Mouse (Mus musculus) heart, postnatal 14 days (tissue): Measurements from ENCODE around the gene Gipc2. TPM values are rescaled to one million over a fixed set of nuclear protein-coding genes. Genes with fewer than 3 reads are reported as not detected.

Source experiments
- total RNA-seq, 2 experiments: library from RNA; stranded (reverse); gene quantifications; 2 replicates each; pipeline ENCODE4 v1.2.3; 2021

Gipc2 gene
- total RNA-seq, 2 experiments from 2014 or later, result 2.1 to 2.9 TPM

Other genes with a start within 250 kb of the Gipc2 start
- gene Dnajb4, start 44.1 kb upstream of the Gipc2 start, total RNA-seq, result 10 to 100 TPM; 74.3 to 80.3 TPM
- 10 to 100 TPM; 68.1 to 80.6 TPM for gene Fubp1, start 44.2 kb upstream of the Gipc2 start, total RNA-seq
- 100 to 1,000 TPM; 297 to 301 TPM for gene Nexn, start 100.1 kb upstream of the Gipc2 start, total RNA-seq
- 10 to 100 TPM; 10.8 to 12.4 TPM for gene Miga1, start 174.2 kb upstream of the Gipc2 start, total RNA-seq
- gene Usp33, start 180.2 kb upstream of the Gipc2 start, total RNA-seq, result 10 to 100 TPM; 29.1 to 30.9 TPM
- 10 to 100 TPM; 22.5 to 29.3 TPM for gene Zzz3, start 229.2 kb upstream of the Gipc2 start, total RNA-seq